Mouse (Mus musculus) kidney, embryonic 14.5 days (tissue): ENCODE measurements around the gene Npr1. TPM values are rescaled to one million over a fixed set of nuclear protein-coding genes. Genes with fewer than 3 reads are reported as not detected.

Experiments used
- ATAC-seq: fragments of 200-750 bp; cut with Nextera tagmentation; 2 replicates; pipeline ENCODE4 v1.8.0; 2017; ENCODE audit warnings: moderate number of reproducible peaks, mild to moderate bottlenecking, moderate TSS enrichment, moderate library complexity; ENCODE audit not compliant: low FRiP score, low TSS enrichment
- H3K27ac ChIP-seq: fragments of 300-500 bp; sonication (generic); 2 replicates; pipeline ENCODE4 v1.5.1; 2014; ENCODE audit warnings: low read depth, mild to moderate bottlenecking, low read length, moderate library complexity, mixed read lengths
- H3K27me3 ChIP-seq: fragments of 300-500 bp; sonication (generic); 2 replicates; pipeline ENCODE4 v1.6.1; 2014; ENCODE audit warnings: mild to moderate bottlenecking, low read length; ENCODE audit not compliant: control insufficient read depth, insufficient read depth
- H3K36me3 ChIP-seq: fragments of 300-500 bp; sonication (generic); 2 replicates; pipeline ENCODE4 v1.6.1; 2014; ENCODE audit warnings: low read length, mixed read lengths; ENCODE audit not compliant: control insufficient read depth, insufficient read depth
- H3K4me1 ChIP-seq: fragments of 300-500 bp; sonication (generic); 2 replicates; pipeline ENCODE4 v1.6.1; 2014; ENCODE audit warnings: low read length, mixed read lengths; ENCODE audit not compliant: control insufficient read depth, insufficient read depth
- H3K4me2 ChIP-seq: fragments of 300-500 bp; sonication (generic); replicated peaks from 2 replicates; pipeline ENCODE4 v1.6.1; 2014; ENCODE audit warnings: low read depth, mild to moderate bottlenecking, low read length
- H3K4me3 ChIP-seq: fragments of 300-500 bp; sonication (generic); 2 replicates; pipeline ENCODE4 v1.5.1; 2014; ENCODE audit warnings: mild to moderate bottlenecking, low read length
- H3K9ac ChIP-seq: fragments of 300-500 bp; sonication (generic); 2 replicates; pipeline ENCODE4 v1.6.1; 2014; ENCODE audit warnings: low read depth, mild to moderate bottlenecking, low read length, moderate library complexity
- H3K9me3 ChIP-seq: fragments of 300-500 bp; sonication (generic); 2 replicates; pipeline ENCODE4 v1.6.1; 2016; ENCODE audit warnings: low read length; ENCODE audit not compliant: control insufficient read depth
- WGBS: fragments of 180-500 bp; shearing (Covaris S2); extraction: QIAGEN DNeasy Blood & Tissue Kit; methylation state at CpG from one replicate; pipeline ENCODE4 v1.1.7; 2014; 5-methylcytosine and 5-hydroxymethylcytosine counted together
- polyA plus RNA-seq: library from polyadenylated mRNA; unstranded; fragments of >200 nt; fragmentation: Nextera tagmentation; extraction: Ambion mirVana; gene quantifications from 2 replicates; pipeline ENCODE4 v1.2.1, GENCODE M21; 2014

The Npr1 gene
- polyA plus RNA-seq, 1 experiment from 2014 or later, result 12.3 TPM

- no peak overlapping the region for H3K9ac ChIP-seq
- H3K27me3 ChIP-seq, result no peaks in the 10 kb centered on the region
- no peak overlapping the region for H3K4me3 ChIP-seq
- peaks cover 91% of the 10 kb centered on the region for H3K36me3 ChIP-seq
- 62% methylated on average over 3 of the region's 3 CpGs for WGBS
- ATAC-seq, result 0 out of 2 replicates have a peak, but pooled peaks have one; percentile 43
- H3K4me1 ChIP-seq, result no peaks in the 10 kb centered on the region
- no peaks in the 10 kb centered on the region for H3K9me3 ChIP-seq
- H3K27ac ChIP-seq, result no peak overlapping the region
- H3K4me2 ChIP-seq, result no peak overlapping the region
These were observed 52.7 kb downstream of the Npr1 start for GRCm38 (mm10) chr3:90413011-90413396.

- no peak overlapping the region for H3K4me3 ChIP-seq
- no peak overlapping the region for H3K4me2 ChIP-seq
- 0 out of 2 replicates have a peak, but pooled peaks have one; percentile 32 for ATAC-seq
- no peaks in the 10 kb centered on the region for H3K4me1 ChIP-seq
- no peak overlapping the region for H3K9ac ChIP-seq
- 45% methylated on average over 5 of the region's 5 CpGs for WGBS
- H3K36me3 ChIP-seq, result peaks cover 90% of the 10 kb centered on the region
- H3K27ac ChIP-seq, result no peak overlapping the region
- H3K27me3 ChIP-seq, result no peaks in the 10 kb centered on the region
- no peaks in the 10 kb centered on the region for H3K9me3 ChIP-seq
These were observed 53.2 kb downstream of the Npr1 start for GRCm38 (mm10) chr3:90412312-90413010.

- no peak for ATAC-seq
- no peaks in the 10 kb centered on the region for H3K27me3 ChIP-seq
These were observed 56.9 kb downstream of the Npr1 start for GRCm38 (mm10) chr3:90408721-90409120.

GRCm38 (mm10) chr3:90406414-90406813 is 59.3 kb downstream of the Npr1 start:
- WGBS, result 94% methylated on average over 5 of the region's 5 CpGs
- no peaks in the 10 kb centered on the region for H3K27me3 ChIP-seq
- no peaks in the 10 kb centered on the region for H3K4me1 ChIP-seq
- no peak overlapping the region for H3K4me3 ChIP-seq
- no peak overlapping the region for H3K27ac ChIP-seq
- no peaks in the 10 kb centered on the region for H3K9me3 ChIP-seq
- H3K9ac ChIP-seq, result no peak overlapping the region
- H3K36me3 ChIP-seq, result peaks cover 99% of the 10 kb centered on the region
- ATAC-seq, result no peak
- no peak overlapping the region for H3K4me2 ChIP-seq

More at GRCm38 (mm10) chr3:90408721-90409120, 56.9 kb downstream of the Npr1 start:
- 95% methylated on average over 3 of the region's 3 CpGs for WGBS
- no peak overlapping the region for H3K4me3 ChIP-seq
- H3K27ac ChIP-seq, result no peak overlapping the region
- H3K36me3 ChIP-seq, result peaks cover 94% of the 10 kb centered on the region
- H3K9ac ChIP-seq, result no peak overlapping the region
- no peak overlapping the region for H3K4me2 ChIP-seq
- H3K4me1 ChIP-seq, result no peaks in the 10 kb centered on the region
- no peaks in the 10 kb centered on the region for H3K9me3 ChIP-seq

GRCm38 (mm10) chr3:90404609-90405008 is 61.1 kb downstream of the Npr1 start:
- H3K27me3 ChIP-seq, result no peaks in the 10 kb centered on the region
- no peaks in the 10 kb centered on the region for H3K4me1 ChIP-seq
- 78% methylated on average over 4 of the region's 4 CpGs for WGBS
- no peak overlapping the region for H3K4me2 ChIP-seq
- no peak overlapping the region for H3K27ac ChIP-seq
- no peak overlapping the region for H3K9ac ChIP-seq
- H3K4me3 ChIP-seq, result no peak overlapping the region
- H3K36me3 ChIP-seq, result peaks cover 99% of the 10 kb centered on the region
- no peaks in the 10 kb centered on the region for H3K9me3 ChIP-seq
- ATAC-seq, result no peak

GRCm38 (mm10) chr3:90404121-90404520 is 61.5 kb downstream of the Npr1 start:
- Histone ChIP-seq H3K4me1 (no peaks in the 10 kb centered on the region), H3K4me2 (no peak overlapping the region), H3K9me3 (no peaks in the 10 kb centered on the region), H3K27me3 (no peaks in the 10 kb centered on the region), H3K4me3 (no peak overlapping the region), H3K9ac (no peak overlapping the region), H3K27ac (no peak overlapping the region), H3K36me3 (peaks cover 98% of the 10 kb centered on the region)
- WGBS, result 81% methylated on average over 3 of the region's 3 CpGs
- no peak for ATAC-seq

GRCm38 (mm10) chr3:90400993-90401392 is 64.7 kb downstream of the Npr1 start:
- H3K4me2 ChIP-seq, result no peak overlapping the region
- H3K4me1 ChIP-seq, result no peaks in the 10 kb centered on the region
- no peaks in the 10 kb centered on the region for H3K9me3 ChIP-seq
- H3K27ac ChIP-seq, result no peak overlapping the region
- no peak overlapping the region for H3K4me3 ChIP-seq
- no peak overlapping the region for H3K9ac ChIP-seq
- ATAC-seq, result no peak
- peaks cover 94% of the 10 kb centered on the region for H3K36me3 ChIP-seq
- H3K27me3 ChIP-seq, result no peaks in the 10 kb centered on the region
- WGBS, result 70% methylated on average over 4 of the region's 4 CpGs

Other genes with a start within 250 kb of the Npr1 start
- gene Jtb, start 234.3 kb downstream of the Npr1 start, polyA plus RNA-seq, result 109 and 123 TPM in 2 replicates
- gene Creb3l4, start 222.4 kb downstream of the Npr1 start, polyA plus RNA-seq, result 5.7 and 6.6 TPM in 2 replicates
- gene Slc39a1, start 217.7 kb downstream of the Npr1 start, polyA plus RNA-seq, result 102 and 105 TPM in 2 replicates
- gene Crtc2, start 211.7 kb downstream of the Npr1 start, polyA plus RNA-seq, result 16.9 and 21.5 TPM in 2 replicates
- 2.9 and 4.5 TPM in 2 replicates for gene Dennd4b, start 200.7 kb downstream of the Npr1 start, polyA plus RNA-seq
- 24.5 and 25.4 TPM in 2 replicates for gene Gatad2b, start 172.7 kb downstream of the Npr1 start, polyA plus RNA-seq
- 8.2 and 12.3 TPM in 2 replicates for gene Slc27a3, start 75.9 kb downstream of the Npr1 start, polyA plus RNA-seq
- 24.0 and 39.2 TPM in 2 replicates for gene Ints3, start 32.2 kb downstream of the Npr1 start, polyA plus RNA-seq
- 245 and 262 TPM in 2 replicates for gene Ilf2, start 10.3 kb upstream of the Npr1 start, polyA plus RNA-seq
- 58.5 and 67.6 TPM in 2 replicates for gene Snapin, start 25.2 kb upstream of the Npr1 start, polyA plus RNA-seq
- 98.8 and 105 TPM in 2 replicates for gene Chtop, start 43.6 kb upstream of the Npr1 start, polyA plus RNA-seq
- 50.7 and 55.9 TPM in 2 replicates for gene S100a1, start 48.5 kb upstream of the Npr1 start, polyA plus RNA-seq
- gene S100a13, start 48.6 kb upstream of the Npr1 start, polyA plus RNA-seq, result 30.2 and 38.0 TPM in 2 replicates
- gene S100a14, start 61.0 kb upstream of the Npr1 start, polyA plus RNA-seq, result 1.1 and 1.6 TPM in 2 replicates
- gene S100a16, start 71.4 kb upstream of the Npr1 start, polyA plus RNA-seq, result 175 and 198 TPM in 2 replicates
- 0.06 TPM in 1 of 2 replicates, not detected in the other for gene S100a3, start 94.7 kb upstream of the Npr1 start, polyA plus RNA-seq
- gene S100a2, start 124.4 kb upstream of the Npr1 start, polyA plus RNA-seq, result not detected in 2 replicates
- not detected in 2 replicates for gene Gm42674, start 136.0 kb upstream of the Npr1 start, polyA plus RNA-seq
- gene S100a4, start 137.9 kb upstream of the Npr1 start, polyA plus RNA-seq, result 2.7 and 3.9 TPM in 2 replicates
- 0.56 TPM in 1 of 2 replicates, not detected in the other for gene S100a5, start 142.7 kb upstream of the Npr1 start, polyA plus RNA-seq
- gene S100a6, start 147.0 kb upstream of the Npr1 start, polyA plus RNA-seq, result 115 and 148 TPM in 2 replicates
- not detected in 2 replicates for gene S100a7a, start 188.2 kb upstream of the Npr1 start, polyA plus RNA-seq
- 2.4 and 4.2 TPM in 2 replicates for gene S100a8, start 203.1 kb upstream of the Npr1 start, polyA plus RNA-seq
- gene S100a9, start 229.9 kb upstream of the Npr1 start, polyA plus RNA-seq, result 1.3 and 2.0 TPM in 2 replicates